Mouse (Mus musculus) c-Kit-positive CD71-positive TER-119-negative erythroid progenitor cells, embryonic 14.5 days (primary cell): Measurements from ENCODE around the gene 4921511C20Rik.

ENCODE experiments used
- DNase-seq: peaks from one replicate; pipeline ENCODE4 v3.0.0-alpha.2; 2013; ENCODE audit warnings: low read depth

The 4921511C20Rik gene

DNA sequence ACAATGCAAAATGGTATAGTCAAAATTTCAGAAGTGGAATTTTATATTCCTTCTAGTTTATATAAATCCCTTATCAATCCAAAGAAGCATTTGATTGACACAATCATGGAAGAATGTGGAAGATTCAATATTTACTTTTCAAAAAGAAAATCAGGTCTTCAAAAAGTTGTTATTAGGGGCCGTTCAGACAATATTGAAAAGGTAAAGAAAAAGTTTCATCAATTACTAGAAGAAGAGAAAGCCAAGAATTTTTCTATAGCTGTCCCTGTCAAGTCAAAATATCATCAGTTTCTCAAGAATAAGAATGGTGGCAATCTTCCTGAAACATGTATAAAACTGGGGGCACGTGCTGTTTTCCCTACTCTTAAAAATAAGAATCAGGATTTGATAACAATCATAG, at the start of gene 4921511C20Rik:
TSS of gene 4921511C20Rik (plus strand) at position 301 of the 400 bp plus-strand sequence.
- no peak for DNase-seq
